Mouse (Mus musculus) spleen, postnatal 14 days (tissue): ENCODE measurements around the gene Nr4a2.

Source experiments
- DNase-seq, 2 experiments: peaks; one replicate each; pipeline ENCODE4 v3.0.0; 2021 to 2022; ENCODE audit warnings: low spot score in 2 of 2

Gene Nr4a2

DNA sequence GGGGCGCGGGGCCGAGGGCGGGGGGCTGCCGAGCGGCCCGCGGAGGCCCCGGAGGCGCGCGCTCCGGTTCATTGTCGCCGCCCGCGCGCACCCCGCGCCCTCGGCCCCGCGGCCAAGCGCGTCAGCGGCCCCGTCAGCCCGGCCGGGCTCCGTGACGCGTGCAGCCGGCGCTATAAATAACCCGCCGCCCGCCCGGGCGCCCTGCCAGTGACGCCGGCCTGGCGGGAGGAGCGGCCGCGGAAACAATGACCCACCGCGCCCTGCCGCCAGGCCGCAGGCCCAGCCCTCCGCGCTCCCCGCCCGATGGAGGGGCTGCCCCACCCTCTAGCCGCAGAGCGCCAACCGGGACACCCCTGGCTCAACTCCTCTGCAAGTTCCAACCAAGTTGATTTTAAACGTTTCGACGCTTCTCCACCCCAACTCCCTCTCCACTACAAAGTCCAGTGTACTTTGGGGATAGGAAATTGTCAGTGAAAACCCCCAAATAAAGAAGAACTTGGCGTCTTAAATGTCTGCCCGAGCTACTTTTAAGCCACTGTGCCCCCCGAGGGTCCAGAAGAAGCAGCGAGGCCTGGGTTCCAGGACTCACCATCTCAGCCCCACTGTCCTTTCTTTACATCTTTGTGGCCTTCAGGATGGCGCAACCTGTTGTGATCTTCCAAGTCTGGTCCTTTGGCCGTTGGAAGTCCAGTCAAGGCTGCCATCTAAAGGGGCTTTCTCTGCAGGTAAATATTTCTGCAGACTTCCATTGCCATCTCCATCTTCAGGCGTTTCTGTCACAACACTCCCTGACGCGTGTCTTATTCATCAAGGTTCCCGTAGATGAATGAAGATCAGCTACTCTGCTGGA, at the start of gene Nr4a2:
Gene Nr4a2 (minus strand): TSS at position 13 of the 850 bp plus-strand sequence.
- DNase-seq = peak in 1 of 2 experiments; percentile 53

- no peak for DNase-seq
These were observed 41.6 kb upstream of the Nr4a2 start for GRCm38 (mm10) chr2:57165416-57165815.

- no peak for DNase-seq
These were observed 33.0 kb upstream of the Nr4a2 start for GRCm38 (mm10) chr2:57156814-57157213.

GRCm38 (mm10) chr2:57149796-57150195, 26.0 kb upstream of the Nr4a2 start:
- no peak for DNase-seq

DNA sequence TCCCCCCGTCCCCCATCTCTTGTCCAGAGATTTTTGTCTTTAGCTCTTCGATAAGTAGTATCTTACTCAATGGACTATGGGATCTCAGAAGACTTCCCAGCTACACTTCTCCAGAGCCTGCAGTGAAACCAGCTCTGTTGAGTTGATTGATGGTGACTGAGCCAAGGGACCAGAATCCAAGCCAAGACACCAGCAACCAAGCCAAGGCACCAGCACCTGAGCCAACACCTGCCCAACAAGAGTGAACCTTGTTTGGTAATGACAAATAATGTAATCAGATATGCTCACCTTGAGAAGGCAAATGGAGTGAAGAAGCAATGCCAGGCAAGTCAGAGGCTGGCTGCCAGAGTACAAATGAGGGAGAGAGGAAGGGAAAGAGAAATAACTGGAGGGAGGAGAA, 24.4 kb upstream of the Nr4a2 start:
- no peak for DNase-seq

DNA sequence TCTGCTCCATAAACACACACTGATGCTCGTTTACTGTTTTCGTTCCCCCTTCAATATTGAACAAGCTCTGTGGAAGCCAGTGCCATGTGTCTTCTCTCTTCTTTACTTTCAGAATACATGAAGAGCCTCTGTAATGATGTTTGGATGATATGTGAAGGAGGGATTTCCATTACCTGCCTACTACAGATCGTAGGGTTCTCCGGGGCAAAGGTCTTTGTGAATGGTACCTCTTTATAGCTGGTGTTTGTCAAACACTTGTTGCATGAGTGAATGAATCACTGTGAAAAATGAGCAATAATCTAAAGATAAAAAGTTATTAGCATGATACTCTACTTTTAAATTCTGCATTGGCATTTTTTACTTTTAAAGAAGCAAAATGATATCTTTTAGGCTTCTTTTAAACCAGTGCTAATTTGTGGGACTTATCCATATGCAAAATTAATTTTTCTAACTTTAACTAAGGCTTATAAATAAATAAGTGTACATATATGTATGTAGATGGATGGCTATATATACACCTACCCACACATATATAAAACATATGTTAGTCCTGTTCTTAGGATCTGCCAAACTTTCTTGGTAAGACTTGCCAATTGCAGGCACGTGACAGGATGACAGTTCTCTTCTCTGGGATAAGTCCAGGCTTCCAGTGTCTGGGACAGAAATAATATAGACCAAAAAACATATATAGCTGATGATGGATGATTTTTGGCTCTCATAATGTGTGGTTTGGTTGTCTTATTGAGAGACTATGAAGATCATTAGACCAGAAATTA, 22.0 kb upstream of the Nr4a2 start:
- DNase-seq = no peak

GRCm38 (mm10) chr2:57138594-57138993, 14.8 kb upstream of the Nr4a2 start:
- DNase-seq = no peak

GRCm38 (mm10) chr2:57127461-57127860, 3.7 kb upstream of the Nr4a2 start:
- DNase-seq = no peak

DNA sequence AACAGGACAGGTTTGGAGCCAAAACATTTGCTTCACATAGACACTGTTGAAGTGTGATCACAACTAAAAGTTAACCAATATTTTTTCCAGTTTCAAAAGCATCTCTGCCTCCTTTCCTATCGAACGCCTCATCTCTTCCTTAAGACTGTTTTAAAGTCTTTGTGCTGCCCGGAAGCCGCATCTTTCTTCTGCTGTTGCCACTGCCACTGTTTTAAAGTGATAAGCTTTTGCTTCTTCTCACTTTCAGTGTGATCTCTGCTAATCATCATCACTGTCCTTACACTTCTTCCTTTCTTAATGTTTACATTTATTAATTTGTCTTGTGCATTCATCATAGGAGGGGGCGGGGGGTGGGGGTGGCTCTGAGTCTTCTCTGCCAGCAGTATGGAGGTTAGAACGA, 2.1 kb upstream of the Nr4a2 start:
- no peak for DNase-seq

DNA sequence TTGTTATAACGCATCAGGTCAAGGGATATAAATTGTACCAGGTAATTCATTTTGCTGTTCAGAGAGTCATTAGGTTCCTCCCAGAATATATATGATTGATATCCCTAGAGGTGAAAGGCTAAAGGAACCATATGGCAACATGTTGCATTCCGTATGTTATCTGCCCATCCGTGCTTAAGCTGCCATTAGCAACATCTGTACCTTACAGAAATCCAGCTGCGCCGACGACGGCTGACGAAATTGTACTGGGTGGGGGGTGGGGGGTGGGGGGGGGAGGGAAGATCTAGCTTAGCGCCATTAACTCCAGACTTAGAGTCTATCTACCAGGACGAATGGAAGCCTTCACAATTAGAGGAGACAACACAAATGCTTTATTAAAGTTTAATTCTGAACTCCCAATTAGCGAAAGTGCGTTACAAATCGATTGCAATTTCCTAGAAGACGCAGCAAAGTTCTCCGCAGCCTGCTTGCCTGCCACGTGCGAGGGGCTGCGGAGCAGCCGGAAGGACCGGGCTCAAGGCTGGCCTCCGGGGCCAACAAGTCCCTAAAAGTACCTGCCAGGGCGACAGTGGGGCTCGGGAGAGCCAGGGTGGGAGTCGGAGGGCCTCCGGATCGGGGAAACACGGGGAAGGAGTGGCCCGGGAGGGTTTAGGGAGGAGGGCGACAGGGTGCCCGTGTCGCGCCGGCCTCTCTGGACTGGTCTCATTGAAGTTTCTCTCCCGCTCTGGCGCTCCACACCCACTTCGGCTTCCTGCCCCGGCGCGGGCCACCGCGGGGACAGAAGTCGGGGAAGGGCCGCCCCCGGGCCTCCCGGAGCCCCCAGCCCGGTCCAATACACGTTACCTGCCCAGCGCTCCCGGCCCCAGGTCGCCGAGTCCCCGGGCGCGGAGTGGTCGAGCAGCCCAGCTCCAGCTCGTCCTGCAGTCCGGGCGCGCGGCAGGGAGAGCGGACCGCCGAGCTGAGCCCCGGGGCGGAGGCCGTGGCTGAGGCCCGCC, 520 bp downstream of the Nr4a2 start:
- peak in 1 of 2 experiments; percentile 20 for DNase-seq

DNA sequence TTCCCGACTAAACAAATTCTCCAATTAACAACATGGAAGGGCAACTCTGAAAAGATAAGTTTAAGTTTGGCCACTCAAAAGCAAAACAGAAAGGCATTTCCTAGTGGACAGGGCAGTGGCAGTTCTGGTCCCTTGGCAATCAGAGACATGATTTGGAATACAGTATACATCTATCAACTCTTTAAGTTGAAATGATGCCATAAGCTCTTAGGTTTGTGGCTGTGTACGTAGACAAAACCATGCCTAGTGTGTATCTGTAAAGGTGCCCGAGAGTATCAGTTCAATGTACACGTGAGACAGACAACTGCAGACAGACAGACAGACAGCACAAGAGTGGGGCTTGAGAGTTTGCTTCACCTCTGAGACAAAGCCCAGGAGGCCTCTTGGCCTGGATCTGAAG, 2.7 kb downstream of the Nr4a2 start:
- no peak for DNase-seq

GRCm38 (mm10) chr2:57117201-57117951, 6.4 kb downstream of the Nr4a2 start:
- DNase-seq = no peak

- no peak for DNase-seq
These were observed 7.2 kb downstream of the Nr4a2 start for GRCm38 (mm10) chr2:57116366-57117200.

DNA sequence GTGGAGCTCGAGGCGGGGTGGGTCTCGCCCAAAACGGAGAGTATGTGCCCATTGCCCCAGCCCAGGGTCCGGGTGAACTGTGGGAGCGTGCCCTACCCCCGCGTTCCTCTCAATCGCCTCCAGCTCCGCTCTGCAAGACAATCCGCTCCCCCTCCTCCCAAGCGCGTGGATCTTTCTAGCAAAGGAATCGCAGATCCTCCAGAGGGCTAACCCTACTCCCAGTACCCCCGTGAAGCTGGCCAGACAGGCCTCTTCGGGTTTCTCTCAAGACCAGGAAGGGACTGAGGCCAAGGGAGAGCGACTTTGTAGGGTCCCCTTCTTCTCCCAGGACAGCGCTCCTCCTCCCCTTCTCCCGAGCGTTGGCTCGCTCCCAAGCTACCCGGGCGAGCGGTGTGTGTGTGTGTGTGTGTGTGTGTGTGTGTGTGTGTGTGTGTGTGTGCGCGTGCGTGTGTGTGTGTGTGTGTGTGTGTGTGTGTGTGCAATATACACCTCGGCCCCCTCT, 7.9 kb downstream of the Nr4a2 start:
- DNase-seq = no peak

DNA sequence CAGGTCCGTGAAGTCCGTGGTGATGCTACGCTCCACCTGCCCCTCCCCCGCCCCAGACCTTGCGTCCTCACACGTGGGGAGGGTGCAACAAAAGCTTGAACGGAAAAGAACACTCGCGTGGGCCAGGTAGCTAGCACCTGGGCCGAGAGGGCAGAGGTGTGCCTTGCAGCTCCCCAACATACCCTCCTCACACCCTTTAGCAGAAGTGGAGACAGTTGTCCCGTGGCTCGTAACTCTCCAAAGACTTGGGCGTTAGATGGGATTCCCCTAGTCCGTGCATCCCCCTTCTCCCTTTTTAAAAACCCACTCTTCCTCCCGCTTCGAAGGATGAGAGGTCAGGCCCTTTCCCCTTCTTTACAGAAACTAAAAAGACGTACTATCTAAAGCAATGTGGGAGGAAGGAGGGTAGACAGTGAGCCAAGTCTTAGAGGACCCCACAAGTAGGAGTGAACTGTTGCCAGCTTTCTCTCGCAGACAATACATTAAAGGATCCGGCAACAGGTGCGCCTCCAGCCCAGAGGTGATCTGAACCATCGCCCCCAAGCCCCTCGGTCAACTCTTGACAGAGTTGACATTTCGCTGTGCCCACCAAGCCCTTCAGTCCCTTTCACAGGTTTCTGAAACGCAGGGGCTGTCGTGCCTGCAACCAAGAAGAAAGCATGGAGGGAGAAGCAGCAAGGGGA, 8.5 kb downstream of the Nr4a2 start:
- no peak for DNase-seq

GRCm38 (mm10) chr2:57114211-57115151, 9.3 kb downstream of the Nr4a2 start:
- peak in 1 of 2 experiments; percentile 36 for DNase-seq

DNA sequence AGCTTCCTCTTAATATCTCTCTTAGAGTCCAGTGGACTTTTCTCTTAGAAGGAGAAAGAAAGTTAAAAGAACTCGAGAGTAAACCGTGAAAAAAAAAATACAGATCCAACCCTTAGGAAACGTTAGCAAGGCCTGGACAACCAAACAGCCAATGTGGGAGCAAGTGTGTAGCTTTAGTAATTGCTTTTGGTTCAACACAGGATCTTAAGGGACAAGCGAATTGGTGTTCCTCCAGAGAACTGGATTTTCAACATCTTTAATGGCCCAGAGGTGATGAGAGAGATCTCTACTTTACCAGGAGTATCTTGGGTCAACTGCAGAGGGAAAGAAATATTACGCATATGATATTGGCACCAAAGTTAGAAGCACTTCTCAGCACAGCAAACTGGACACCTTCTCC, 10.4 kb downstream of the Nr4a2 start:
- no peak for DNase-seq

DNA sequence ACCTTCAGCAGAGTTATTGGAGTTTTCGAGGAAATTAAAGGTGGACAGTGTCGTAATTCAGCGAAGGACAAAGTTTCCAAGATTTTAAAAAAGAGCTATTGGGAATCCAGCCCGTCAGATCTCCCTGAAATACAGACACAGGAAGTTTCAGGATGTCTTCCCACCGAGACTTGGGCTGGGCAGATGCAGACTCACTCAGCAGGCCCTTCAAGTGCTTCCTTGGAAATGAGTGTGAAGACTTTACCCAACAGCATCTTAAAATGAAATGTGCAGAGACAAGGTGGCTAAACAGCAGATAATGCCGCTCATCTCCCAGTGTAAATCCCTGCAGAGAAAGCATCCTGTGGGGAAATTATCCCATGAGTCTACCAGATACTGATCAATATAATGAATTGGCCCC, 10.9 kb downstream of the Nr4a2 start:
- no peak for DNase-seq
